Mouse (Mus musculus) kidney, postnatal 0 days (tissue): Measurements from ENCODE around the gene Slc51a. TPM values are rescaled to one million over a fixed set of nuclear protein-coding genes. Genes with fewer than 3 reads are reported as not detected.

Source experiments
- ATAC-seq: fragments of 200-750 bp; cut with Nextera tagmentation; replicated peaks from 2 replicates; pipeline ENCODE4 v1.8.0; 2017; ENCODE audit warnings: low read depth, moderate number of reproducible peaks, moderate TSS enrichment, moderate library complexity; ENCODE audit not compliant: low FRiP score
- DNase-seq: peaks from one replicate; pipeline ENCODE4 v3.0.0-alpha.2; 2016; ENCODE audit warnings: low spot score
- H3K27ac ChIP-seq: fragments of 300-500 bp; sonication (generic); 2 replicates; pipeline ENCODE4 v1.5.1; 2014; ENCODE audit warnings: mild to moderate bottlenecking
- H3K27me3 ChIP-seq: fragments of 300-500 bp; sonication (generic); 2 replicates; pipeline ENCODE4 v1.6.1; 2014; ENCODE audit warnings: low read length, mixed read lengths; ENCODE audit not compliant: insufficient read depth
- H3K36me3 ChIP-seq: fragments of 300-500 bp; sonication (generic); 2 replicates; pipeline ENCODE4 v1.6.1; 2014; ENCODE audit warnings: low read length, mixed read lengths; ENCODE audit not compliant: insufficient read depth
- H3K4me1 ChIP-seq: fragments of 300-500 bp; sonication (generic); replicated peaks from 2 replicates; pipeline ENCODE4 v1.6.1; 2014; ENCODE audit warnings: antibody characterized with exemption, low read length, mixed read lengths; ENCODE audit not compliant: insufficient read depth
- H3K4me2 ChIP-seq: fragments of 300-500 bp; sonication (generic); 2 replicates; pipeline ENCODE4 v1.6.1; 2014; ENCODE audit warnings: mild to moderate bottlenecking, low read length, moderate library complexity, mixed read lengths
- H3K4me3 ChIP-seq: fragments of 300-500 bp; sonication (generic); replicated peaks from 2 replicates; pipeline ENCODE4 v1.5.1; 2014; ENCODE audit warnings: low read depth, low read length
- H3K9ac ChIP-seq: fragments of 300-500 bp; sonication (generic); 2 replicates; pipeline ENCODE4 v1.6.1; 2014; ENCODE audit warnings: low read depth, low read length
- H3K9me3 ChIP-seq: fragments of 300-500 bp; sonication (generic); replicated peaks from 2 replicates; pipeline ENCODE4 v1.6.1; 2016; ENCODE audit warnings: low read length, inconsistent platforms, mixed read lengths
- CTCF ChIP-seq: IDR thresholded peaks from 2 replicates; pipeline ENCODE4 v1.5.1; 2016; ENCODE audit warnings: antibody characterized with exemption, low read depth, mild to moderate bottlenecking, moderate library complexity
- WGBS: fragments of 180-500 bp; shearing (Covaris S2); extraction: QIAGEN DNeasy Blood & Tissue Kit; methylation state at CpG from one replicate; pipeline ENCODE4 v1.1.7; 2014; 5-methylcytosine and 5-hydroxymethylcytosine counted together
- polyA plus RNA-seq: library from polyadenylated mRNA; unstranded; fragments of >200 nt; fragmentation: Nextera tagmentation; extraction: Ambion mirVana; gene quantifications from 2 replicates; pipeline ENCODE4 v1.2.1, GENCODE M21; 2015

The Slc51a gene
- polyA plus RNA-seq, 1 experiment from 2014 or later = 4.3 TPM

GRCm38 (mm10) chr16:32441432-32441831 lies 46.2 kb downstream of the Slc51a start:
- Histone ChIP-seq H3K36me3 (0 out of 2 replicates have a peak, but pooled peaks cover 1% of the 10 kb centered on the region), H3K27ac (no peak overlapping the region), H3K4me1 (no peaks in the 10 kb centered on the region), H3K4me2 (no peak overlapping the region), H3K4me3 (no peak overlapping the region), H3K9ac (no peak overlapping the region), H3K9me3 (no peaks in the 10 kb centered on the region), H3K27me3 (no peaks in the 10 kb centered on the region)
- 85% methylated on average over 3 of the region's 3 CpGs for WGBS
- DNase-seq = no peak
- ATAC-seq = no peak
- no peak for TF ChIP-seq CTCF

- H3K27me3 ChIP-seq = no peaks in the 10 kb centered on the region
- ATAC-seq (no peak), DNase-seq (no peak)
- H3K36me3 ChIP-seq = no peaks in the 10 kb centered on the region
- no peak overlapping the region for H3K9ac ChIP-seq
- H3K27ac ChIP-seq = no peak overlapping the region
- no peak overlapping the region for H3K4me3 ChIP-seq
- no peaks in the 10 kb centered on the region for H3K9me3 ChIP-seq
- TF ChIP-seq CTCF = no peak
- 95% methylated on average over 1 of the region's 1 CpGs for WGBS
- H3K4me1 ChIP-seq = no peaks in the 10 kb centered on the region
- no peak overlapping the region for H3K4me2 ChIP-seq
Measured at GRCm38 (mm10) chr16:32437266-32437665, 50.4 kb downstream of the Slc51a start.

- Histone ChIP-seq H3K4me2 (no peak overlapping the region), H3K4me3 (no peak overlapping the region), H3K27ac (no peak overlapping the region), H3K36me3 (no peaks in the 10 kb centered on the region), H3K9ac (no peak overlapping the region), H3K27me3 (no peaks in the 10 kb centered on the region), H3K4me1 (no peaks in the 10 kb centered on the region), H3K9me3 (no peaks in the 10 kb centered on the region)
- 79% methylated on average over 1 of the region's 1 CpGs for WGBS
- DNase-seq (no peak), ATAC-seq (no peak)
- no peak for TF ChIP-seq CTCF
Measured at GRCm38 (mm10) chr16:32436657-32437056, 51.0 kb downstream of the Slc51a start.

GRCm38 (mm10) chr16:32434691-32435090 lies 53.0 kb downstream of the Slc51a start:
- no peak for ATAC-seq
- Histone ChIP-seq H3K9me3 (no peaks in the 10 kb centered on the region), H3K4me1 (0 out of 2 replicates have a peak, but pooled peaks cover 1% of the 10 kb centered on the region), H3K27ac (no peak overlapping the region), H3K4me3 (no peak overlapping the region), H3K4me2 (no peak overlapping the region), H3K9ac (no peak overlapping the region), H3K27me3 (no peaks in the 10 kb centered on the region), H3K36me3 (no peaks in the 10 kb centered on the region)
- no peak for DNase-seq
- TF ChIP-seq CTCF = no peak

DNA sequence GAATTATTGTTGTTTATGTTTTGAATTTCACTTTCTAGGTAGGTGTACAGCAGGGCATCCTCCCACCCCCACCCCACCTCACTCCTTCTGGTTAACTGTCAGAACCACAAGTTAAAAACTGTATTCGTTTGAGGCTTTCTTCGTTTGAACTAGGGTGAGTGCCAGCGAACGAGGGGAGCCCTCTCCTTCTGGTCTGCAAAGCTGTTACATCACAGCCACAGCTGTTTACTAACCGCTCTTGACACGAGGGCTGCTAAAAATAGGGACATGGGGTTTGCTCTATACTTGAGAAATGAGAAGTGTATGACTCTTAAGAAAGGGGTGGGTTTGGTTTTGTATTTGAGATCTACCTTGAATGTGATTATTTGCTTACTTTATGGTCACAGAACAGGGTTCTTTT lies 53.6 kb downstream of the Slc51a start:
- ATAC-seq = no peak
- H3K4me1 ChIP-seq = 0 out of 2 replicates have a peak, but pooled peaks cover 2% of the 10 kb centered on the region
- no peaks in the 10 kb centered on the region for H3K27me3 ChIP-seq
- TF ChIP-seq CTCF = no peak
- H3K4me2 ChIP-seq = no peak overlapping the region
- no peak for DNase-seq
- 54% methylated on average over 6 of the region's 6 CpGs for WGBS
- H3K36me3 ChIP-seq = no peaks in the 10 kb centered on the region
- no peak overlapping the region for H3K27ac ChIP-seq
- H3K9ac ChIP-seq = no peak overlapping the region
- H3K4me3 ChIP-seq = no peak overlapping the region
- H3K9me3 ChIP-seq = no peaks in the 10 kb centered on the region

- H3K4me1 ChIP-seq = 0 out of 2 replicates have a peak, but pooled peaks cover 2% of the 10 kb centered on the region
- no peak for TF ChIP-seq CTCF
- WGBS = 81% methylated on average over 2 of the region's 2 CpGs
- no peaks in the 10 kb centered on the region for H3K27me3 ChIP-seq
- no peak overlapping the region for H3K9ac ChIP-seq
- ATAC-seq (no peak), DNase-seq (no peak)
- H3K4me3 ChIP-seq = no peak overlapping the region
- H3K27ac ChIP-seq = no peak overlapping the region
- H3K36me3 ChIP-seq = no peaks in the 10 kb centered on the region
- H3K9me3 ChIP-seq = no peaks in the 10 kb centered on the region
- no peak overlapping the region for H3K4me2 ChIP-seq
Measured at GRCm38 (mm10) chr16:32433138-32433537, 54.5 kb downstream of the Slc51a start.

- H3K9ac ChIP-seq = no peak overlapping the region
- no peak for DNase-seq
- H3K4me2 ChIP-seq = peak overlapping the region; percentile 92
- no peaks in the 10 kb centered on the region for H3K9me3 ChIP-seq
- no peak overlapping the region for H3K4me3 ChIP-seq
- H3K27me3 ChIP-seq = no peaks in the 10 kb centered on the region
- no peak for TF ChIP-seq CTCF
- H3K27ac ChIP-seq = no peak overlapping the region
- H3K36me3 ChIP-seq = no peaks in the 10 kb centered on the region
- whole genome bisulfite sequencing = 91% methylated on average over 1 of the region's 1 CpGs
- ATAC-seq = no peak
- 0 out of 2 replicates have a peak, but pooled peaks cover 2% of the 10 kb centered on the region for H3K4me1 ChIP-seq
Measured at GRCm38 (mm10) chr16:32431926-32432325, 55.8 kb downstream of the Slc51a start.
